Mouse (Mus musculus) cerebral cortex, adult 2 months (tissue): ENCODE data around the gene Adamtsl1.

ENCODE experiments used
- WGBS: fragments of 180-500 bp; shearing (Covaris S2); methylation state at CpG from one replicate; pipeline ENCODE4 v1.1.7; 2018; 5-methylcytosine and 5-hydroxymethylcytosine counted together

Adamtsl1 gene

DNA sequence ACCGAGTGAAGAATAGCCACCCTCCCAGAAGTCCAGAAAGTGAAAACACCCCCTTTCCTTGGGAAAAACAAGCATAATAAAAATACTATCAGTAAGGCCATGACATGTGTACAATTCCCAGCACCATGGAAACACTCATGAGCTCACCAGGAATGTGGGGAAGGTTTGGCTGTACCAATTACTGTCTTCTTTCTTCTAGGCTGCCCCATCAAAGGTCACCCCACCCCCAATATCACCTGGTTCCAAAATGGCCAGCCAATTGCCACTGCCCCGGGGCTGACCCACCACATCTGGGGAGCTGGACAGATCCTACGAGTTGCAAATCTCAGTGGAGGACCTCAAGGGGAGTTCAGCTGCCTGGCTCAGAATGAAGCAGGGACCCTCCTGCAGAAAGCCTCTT is 899.4 kb downstream of the Adamtsl1 start:
- 58% methylated on average over 3 of the region's 3 CpGs for WGBS

DNA sequence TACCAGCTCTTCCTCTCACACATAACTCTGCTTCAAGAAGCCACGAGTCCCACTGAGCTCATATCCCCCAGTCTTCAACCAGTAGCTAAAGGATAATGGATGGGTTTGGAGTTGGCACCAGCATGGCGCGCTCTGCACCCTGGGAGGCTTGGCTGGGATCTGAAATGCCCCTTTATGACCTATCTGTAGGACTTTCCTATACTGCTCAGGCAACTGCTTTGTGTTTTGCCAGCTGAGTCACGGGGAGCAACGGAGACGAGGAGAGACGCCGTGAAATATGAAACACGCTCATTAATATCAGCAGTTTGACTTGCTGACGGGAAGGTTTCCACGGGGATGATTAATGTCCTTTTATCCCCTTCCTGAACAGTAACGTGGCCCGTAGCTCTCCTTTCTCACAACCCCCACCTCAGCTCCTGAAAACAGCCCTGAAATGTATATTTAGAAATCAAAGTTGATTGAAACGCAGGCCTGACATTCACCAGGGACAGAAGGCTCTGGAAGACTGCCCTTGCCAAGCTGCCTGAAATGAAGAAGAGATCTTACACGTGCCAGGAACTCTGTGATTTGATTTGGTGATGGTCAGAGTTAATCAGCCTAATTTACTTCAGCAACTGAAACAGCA is 902.5 kb downstream of the Adamtsl1 start:
- 79% methylated on average over 15 of the region's 15 CpGs for WGBS

DNA sequence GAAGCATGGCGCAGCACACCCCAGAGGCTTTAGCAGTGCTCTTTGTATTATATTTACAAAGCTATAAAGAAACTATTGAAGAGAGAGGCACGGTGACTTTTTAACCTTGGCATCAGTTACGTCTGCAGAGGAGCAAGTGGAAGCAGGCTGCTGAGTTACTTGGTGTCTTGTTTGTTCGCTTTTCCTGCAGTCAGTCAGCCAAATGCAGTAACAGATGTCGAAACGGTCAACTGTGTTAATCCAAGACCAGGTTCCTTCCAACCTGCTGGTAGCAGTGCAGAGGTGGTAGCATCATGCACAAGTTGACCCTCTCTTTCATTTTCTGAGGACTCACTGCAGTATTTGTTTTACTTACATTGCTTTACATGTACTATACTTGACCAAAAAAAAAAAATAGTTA is 908.6 kb downstream of the Adamtsl1 start:
- WGBS: 87% methylated on average over 6 of the region's 6 CpGs

DNA sequence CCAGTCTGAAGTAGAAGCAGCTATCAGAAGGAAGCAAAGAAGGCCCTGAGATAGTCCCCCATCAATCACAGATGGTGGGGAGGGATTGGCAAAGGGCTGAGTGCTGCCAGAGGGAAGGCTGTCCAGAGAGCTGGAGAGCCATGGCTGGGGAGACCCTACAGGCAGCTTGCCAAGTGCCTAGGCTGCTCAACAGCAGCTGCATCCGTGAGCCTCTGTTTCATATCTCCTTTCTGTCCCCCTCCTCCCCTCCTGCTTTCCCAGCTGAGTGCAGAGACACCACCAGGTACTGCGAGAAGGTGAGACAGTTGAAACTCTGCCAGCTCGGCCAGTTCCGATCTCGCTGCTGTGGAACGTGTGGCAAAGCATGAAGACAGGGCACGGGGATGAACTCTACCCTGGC is 911.6 kb downstream of the Adamtsl1 start:
- 85% methylated on average over 7 of the region's 7 CpGs for WGBS

DNA sequence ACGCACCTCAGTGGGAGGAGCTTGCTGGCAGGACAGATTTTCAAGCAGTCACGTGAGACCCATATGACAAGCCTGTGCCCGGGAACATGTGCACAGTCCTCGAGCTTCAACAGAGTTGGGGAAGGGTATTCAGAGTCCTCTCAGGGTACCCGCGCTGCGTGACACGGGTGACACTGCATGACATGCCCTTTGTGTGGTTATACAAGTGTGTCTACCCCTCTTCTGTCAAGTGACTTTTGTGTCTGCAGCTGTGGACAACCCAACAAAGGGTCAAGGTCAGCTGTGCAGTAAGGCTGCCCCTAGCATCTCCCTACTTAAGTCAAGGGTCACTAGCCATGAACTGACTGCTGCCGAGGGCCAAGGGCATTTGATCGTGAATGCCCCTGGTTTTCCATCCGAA is 912.6 kb downstream of the Adamtsl1 start:
- WGBS: 88% methylated on average over 11 of the region's 11 CpGs

DNA sequence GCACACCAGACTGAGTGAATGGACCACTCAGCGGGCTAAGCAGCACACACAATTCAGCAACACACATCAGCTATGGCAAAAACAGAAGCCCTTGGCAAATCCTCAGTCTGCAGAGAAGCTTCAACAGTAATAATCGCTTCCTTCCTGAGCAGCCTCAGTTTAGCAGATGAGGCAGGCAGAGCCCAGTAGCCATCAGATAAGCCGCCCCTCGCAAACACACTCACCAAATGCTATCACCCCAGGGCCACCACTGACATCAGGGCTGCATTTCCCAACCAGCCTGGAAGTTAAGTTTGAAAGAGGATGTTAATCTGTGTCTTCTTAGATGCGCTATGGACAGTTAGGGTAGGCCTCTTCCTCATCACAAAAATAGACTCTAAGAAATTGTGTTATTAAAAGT is 913.3 kb downstream of the Adamtsl1 start:
- WGBS: 86% methylated on average over 5 of the region's 5 CpGs

DNA sequence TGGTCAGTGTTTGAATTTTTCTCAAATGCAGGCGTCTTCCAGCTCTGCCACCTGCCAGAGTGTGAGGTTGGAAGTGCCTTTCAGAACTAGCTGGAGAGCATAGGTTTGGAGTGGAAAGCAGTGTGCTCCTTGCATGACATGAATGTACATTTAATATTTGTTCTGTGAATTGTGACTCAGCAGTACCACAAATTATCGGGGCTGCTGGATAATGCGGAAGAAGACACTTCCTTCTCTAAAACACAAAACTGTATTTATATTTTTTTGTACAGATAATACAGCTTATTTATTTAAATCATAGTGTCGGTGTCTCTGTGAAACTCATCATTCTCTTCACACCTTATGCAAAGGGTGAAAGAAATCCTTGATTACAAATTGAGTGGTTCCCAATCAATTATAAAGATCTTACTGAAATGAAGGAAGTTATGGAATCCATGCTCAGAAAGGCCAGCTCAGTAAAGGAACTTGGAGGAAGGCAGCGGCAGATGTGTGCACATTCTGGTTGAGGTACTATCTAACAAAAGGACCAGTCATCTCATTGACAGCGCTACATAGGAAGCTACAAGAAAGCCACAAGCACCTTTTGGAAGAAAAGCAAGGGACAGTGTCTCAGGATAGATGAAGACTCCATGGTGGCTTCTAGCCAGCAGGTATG is 914.2 kb downstream of the Adamtsl1 start:
- WGBS: 94% methylated on average over 6 of the region's 6 CpGs

DNA sequence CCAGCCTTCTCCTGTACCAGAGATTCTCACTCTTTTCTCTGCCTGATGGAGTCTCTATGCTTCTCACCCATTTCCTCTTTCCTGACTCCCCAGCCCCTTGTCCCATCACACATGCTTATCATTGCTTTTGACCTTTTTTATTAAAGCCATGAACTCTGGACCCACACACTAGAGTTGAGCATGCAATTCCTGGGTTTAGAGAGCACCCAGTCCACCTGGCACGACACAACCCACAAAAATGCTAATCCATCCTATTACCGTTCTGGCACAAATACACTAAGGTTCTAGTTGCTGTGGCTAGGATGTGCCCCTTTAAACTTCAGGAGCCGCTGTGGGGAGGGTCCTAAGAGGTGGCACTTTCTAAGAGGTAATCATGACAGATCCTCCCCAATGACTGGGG is 921.7 kb downstream of the Adamtsl1 start:
- 96% methylated on average over 3 of the region's 3 CpGs for WGBS

DNA sequence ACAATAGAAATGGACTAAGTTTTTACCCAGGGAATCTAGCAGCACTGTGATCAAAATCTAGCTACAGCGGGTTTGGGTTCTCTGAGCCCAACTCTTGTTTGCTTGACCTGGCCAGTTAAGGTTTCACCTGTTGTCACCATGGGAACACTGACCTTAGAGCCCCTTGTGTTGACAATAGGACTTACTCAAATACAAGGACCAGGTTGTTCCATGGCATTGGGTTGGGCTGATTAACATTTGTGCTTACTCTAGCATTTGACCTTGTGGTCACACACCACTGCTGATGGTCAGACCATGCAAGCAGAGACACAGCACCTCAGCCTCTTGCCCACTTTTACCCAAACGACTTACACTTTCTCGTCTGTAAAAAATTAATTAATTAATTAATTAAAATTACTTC is 922.4 kb downstream of the Adamtsl1 start:
- 93% methylated on average over 3 of the region's 3 CpGs for WGBS

DNA sequence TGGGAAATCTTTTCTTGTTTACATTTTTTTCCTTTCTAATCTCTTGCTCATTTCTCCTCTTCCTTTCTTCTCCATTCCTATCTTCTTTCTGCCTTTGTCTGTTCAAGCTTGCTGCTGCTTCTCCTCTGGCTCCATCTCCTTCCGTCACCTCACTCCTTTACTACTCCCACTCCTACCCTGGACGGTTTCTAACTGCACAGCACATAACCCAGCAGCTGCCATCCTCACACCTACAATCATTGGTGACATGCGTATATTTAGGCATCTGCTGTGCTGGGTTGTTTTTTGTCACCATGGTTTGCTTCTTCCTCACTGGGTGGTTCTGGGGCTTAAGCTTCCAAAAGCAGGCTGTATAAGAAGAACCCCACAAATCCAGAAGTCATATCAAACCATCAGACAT is 936.5 kb downstream of the Adamtsl1 start:
- 51% methylated on average over 3 of the region's 3 CpGs for WGBS

DNA sequence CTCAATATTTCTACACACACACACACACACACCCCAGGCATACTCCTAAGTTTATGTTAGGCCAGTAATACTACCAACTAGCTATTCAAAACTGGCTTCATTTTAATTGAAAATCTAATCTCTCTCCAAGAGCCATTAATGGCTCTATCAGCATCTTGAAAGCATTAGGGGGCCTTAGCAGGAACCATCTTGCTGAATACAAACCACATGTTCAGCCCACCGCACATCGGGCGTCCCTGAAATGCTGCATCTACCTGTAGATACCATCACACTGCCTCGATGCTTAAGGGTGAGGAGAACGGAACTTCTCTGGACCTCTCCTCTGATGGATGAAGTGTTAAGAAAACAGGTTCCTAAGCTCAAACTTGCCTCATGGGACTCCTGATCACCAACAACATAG is 950.8 kb downstream of the Adamtsl1 start:
- 85% methylated on average over 5 of the region's 5 CpGs for WGBS
